Mouse (Mus musculus): Measurements from ENCODE around the gene Gkn2.

Gkn2 gene

DNA sequence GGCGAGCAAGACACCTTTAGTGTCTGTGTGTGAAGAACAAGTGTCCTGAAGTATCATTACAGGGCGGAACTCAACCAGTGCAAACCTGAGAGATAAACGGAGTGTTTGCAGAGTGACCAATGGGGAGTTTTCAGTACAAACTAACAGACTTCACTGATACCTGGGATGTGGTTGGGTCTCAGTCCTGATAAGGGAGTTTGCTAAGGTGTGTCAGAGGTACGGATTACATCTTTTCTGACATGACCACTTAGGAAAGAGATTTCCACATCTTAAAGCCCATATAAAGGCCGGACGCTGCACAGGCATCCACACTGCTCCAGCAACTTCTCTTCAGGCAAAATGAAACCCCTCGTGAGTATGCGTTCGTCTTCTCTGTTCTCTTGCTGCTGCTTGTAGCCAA is at the start of gene Gkn2:
Gene Gkn2, plus strand, starts transcription at position 301 of the 400 bp plus-strand sequence.
- DNase-seq (ENCODE audit: low read depth, low spot score): no peak

DNA sequence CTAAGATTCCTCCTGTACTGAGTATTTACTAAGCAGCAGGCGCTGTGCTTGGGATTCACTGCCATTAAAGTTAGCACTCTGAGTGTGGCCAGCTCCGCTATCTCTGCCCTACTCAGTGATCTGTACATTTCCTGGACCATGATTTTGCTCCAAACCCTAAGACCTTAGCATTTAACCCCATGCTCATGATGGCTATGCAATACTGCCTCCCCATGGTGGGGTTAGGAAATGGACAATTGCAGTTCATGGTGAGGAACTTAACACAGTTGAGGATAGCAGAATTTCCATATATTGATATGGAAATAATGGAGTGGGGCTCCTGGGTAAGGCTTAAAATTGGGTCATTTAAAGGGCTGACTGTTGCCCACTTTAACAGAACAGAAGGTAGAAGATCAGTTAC is 49.8 kb upstream of the Gkn2 start:
- DNase-seq (ENCODE audit: low read depth, low spot score): no peak

DNA sequence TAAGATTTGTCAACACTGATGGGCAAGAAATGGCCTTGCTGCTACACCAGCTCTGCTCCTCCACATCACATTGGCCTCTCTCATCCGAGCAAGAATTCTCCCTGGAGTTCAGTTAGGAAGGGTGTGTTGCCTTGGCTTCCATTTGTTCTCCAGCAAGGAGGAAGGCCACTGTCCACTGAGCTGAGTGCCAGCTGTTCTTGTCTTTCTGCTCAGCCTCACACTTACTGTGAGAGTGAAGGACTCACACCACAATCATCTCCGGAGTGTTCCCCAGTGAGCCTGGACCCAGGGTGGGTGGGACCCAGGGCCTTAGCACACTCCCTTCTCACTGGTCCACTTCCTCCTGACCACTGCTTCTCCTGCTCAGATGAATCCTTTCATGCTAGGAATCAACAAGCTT is 46.2 kb upstream of the Gkn2 start:
- DNase-seq (ENCODE audit: low read depth, low spot score): no peak

DNA sequence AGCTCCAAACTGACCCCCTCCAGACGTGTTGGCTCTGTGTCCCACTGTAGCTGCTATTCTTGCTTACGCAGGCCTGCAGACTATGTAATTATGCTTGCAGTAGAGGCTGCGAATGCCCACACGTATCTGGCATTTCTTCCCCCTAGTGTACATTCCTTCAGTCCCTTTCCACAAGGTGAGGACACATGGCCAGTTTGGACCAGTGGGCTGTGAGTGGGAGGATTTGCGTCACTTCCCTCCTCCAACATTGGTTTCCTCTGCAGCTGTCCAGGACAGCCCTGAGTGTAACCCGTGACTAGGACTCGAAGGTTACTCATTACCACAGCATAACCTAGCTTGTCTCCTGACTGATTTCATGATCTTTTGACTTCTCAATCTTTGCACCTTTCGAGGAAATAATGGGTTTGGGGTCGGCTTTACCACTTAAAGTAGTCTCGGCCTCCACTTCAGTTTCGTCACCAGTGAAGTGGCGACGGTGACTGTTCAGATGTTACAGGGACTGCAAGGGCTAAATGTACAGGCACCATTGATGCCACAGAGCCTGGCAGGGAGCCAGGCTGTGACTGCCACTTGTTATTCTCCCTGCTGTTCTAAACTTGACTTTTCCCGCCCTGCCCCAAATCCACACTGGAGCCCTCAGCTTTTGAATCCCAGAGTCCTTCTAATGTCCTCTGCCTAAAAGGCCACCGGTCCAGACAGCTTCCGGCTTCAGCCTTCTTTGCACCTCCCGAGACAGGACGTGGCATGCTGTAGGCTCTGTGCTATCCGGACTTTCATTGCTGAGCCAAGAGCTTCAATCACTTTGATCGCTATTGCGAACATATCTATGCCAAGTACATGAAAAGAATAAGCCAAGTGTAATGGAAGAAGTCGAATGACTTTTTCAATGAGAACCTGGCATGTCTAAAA is 44.6 kb upstream of the Gkn2 start:
- no peak for DNase-seq (ENCODE audit: low read depth, low spot score)

DNA sequence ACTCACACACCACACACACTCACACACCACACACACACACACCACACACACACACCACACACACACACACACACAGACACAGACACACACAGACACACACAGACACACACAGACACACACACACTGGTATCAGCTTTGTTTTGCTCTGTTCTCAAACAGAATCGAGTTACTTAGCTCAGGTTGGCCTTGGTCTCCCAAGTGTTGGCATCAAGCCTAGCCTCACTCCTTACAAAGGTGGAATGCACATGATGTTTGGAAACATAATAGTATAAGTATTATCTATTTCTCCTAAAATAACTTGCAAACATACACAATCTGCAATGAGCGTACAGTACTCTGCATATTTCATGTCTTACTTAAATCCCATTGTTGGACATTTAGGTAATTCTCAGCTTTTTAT is 40.8 kb upstream of the Gkn2 start:
- DNase-seq (ENCODE audit: low read depth, low spot score): no peak

DNA sequence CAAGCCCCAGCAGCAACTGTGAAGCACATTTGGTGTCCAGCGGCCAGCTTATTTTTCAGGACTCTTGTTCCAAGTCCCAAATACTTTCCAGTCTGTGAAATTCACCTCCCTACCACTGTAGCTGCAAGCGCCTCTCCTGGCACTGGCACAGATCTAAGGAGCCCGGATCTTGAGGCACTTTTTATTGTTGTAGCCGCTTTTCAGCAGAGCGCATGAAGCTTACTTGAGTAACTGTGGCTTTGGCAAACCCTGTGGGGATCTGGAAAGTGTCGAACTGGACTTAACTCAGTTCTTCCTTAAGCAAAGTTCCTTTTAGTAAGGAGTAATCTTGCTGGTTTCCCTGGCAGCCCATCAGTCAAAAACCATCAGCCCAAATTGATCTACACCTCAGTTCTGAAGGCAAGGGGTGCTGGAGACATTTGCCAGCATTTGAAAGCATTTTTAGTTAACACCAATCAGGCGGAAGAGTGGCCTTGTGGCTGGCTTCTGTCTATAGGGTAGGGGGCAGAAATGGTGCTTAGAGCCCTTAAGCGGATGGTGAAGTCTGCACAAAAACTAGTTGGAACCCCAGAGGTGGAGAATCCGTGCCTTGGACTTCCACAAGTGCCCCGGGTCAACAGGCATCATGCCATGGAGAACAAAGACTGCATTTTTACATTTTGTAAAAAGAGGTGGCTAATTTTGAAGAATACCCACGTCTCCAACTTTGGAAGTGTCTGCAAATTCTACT is 38.6 kb upstream of the Gkn2 start:
- no peak for DNase-seq (ENCODE audit: low read depth, low spot score)

DNA sequence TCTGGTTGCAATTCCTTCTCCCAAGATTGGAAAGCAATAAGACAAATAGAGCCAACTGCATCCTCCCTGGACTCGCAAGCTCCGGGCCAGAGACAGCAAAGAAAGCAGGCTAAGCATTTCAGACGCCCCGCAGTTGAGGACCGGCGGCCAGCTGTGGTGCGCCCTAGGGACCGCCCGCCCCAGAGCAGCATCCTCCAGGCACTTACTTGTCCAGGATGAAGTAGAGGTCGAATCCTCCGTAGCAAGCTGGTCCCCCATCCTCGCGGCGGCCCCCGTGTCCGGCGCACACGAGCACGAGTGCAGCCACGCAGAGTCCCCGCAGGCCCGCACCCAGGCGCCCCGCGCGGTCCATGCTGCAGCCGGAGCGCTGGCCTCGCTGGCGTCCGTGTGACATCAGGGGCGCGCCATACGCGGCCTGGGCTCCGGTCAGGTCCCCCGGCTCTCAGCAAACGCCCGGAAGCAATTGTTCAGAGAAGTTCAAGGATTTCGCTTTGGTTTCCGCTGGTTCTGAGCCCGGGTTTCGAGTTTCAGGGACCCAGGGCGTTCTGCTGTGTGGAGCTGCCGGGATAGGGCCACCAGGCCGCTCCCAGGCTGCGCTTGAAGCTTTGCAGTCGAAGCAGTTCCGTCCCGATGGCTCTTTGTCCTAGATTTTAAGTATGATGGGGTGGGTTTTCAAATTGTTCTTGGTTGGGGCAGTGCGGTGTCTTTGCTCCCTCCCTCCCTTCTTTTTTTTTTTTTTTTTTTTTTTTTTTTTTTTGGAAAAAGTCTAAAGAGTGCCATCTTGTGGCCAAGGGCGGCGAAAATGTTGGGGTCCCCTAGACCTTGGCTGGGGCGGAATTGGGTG is 37.8 kb upstream of the Gkn2 start, which contains the start of gene Antxr1:
Gene Antxr1, minus strand, starts transcription at position 731 of the 844 bp plus-strand sequence.
- DNase-seq (ENCODE audit: low read depth, low spot score): peak; percentile 31

DNA sequence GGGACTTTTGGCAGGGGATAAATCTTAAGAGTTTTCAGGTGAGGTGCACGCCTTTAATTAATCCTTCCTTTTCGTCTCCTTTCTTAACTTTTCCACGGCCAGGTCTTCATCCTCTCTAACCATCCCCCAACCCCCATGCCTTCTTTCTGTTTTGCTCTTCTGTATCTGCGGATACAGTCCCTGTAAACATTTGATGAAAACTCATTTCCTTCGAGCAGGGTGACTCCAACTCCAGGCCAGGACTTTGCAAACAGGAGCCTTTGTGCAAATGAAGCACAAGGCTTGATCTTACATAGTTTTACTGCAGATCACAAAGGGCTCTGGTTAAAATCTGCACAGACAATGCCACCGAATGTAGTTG is 37.2 kb upstream of the Gkn2 start:
- no peak for DNase-seq (ENCODE audit: low read depth, low spot score)

DNA sequence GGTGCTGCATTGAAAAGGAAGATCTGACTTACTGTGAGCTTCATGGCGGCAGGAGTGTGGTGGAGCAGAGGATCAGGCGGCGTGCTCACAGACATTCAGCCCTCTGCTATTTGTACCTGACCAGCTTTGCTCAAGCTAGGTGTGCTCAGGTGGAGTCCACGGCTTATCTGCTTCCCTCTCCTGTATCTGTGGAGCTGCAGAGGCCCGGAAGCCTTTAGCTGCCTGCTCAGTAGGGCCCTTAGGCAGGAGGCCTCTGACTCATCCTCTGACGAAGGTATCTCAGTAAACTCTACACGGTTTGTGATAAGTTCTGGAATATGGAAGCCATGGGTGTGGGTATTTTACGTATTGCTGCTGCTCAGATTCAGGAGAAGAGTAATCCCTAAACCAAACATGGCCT is 22.3 kb upstream of the Gkn2 start, which contains the start of gene Gkn1:
Gene Gkn1, minus strand, starts transcription at position 114 of the 400 bp plus-strand sequence.
- no peak for DNase-seq (ENCODE audit: low read depth, low spot score)

DNA sequence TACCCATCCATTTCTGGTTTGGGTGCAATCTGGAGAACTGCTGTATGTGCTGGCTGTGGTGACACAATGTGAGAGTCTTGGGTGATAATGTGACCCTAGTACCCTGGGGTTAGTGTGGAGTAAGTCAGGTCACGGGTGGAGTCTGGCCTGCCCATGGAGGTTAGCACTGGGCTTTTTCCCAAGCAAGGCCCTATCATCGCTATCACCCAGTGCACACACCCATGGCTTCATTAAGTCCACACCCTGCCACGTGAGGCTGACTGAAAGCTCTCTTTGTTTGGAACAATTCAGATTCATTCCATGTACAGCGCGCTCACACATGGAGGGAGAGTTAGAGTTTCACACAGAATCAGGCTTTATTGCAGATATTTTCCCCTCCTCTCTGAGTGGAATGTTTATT is 18.7 kb upstream of the Gkn2 start:
- no peak for DNase-seq (ENCODE audit: low read depth, low spot score)

DNA sequence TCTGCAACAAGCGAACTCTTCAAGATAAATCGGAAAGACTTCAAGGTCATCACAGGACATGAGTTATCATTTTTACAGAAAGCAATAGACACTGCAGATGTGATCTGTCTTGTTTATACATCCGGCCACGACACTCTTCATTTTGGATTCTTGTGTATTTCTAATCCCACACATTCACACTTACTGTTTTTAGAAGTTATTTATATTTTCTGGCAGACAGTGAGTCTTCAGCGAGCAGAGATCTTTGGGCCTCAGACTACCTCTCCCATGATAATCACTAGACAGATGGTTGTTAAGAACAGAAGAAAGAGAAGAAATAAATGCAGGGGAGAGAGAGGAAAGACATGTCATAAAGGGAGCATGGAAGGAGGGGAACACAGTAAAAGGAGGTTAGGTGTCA is 3.9 kb upstream of the Gkn2 start:
- no peak for DNase-seq (ENCODE audit: low read depth, low spot score)

DNA sequence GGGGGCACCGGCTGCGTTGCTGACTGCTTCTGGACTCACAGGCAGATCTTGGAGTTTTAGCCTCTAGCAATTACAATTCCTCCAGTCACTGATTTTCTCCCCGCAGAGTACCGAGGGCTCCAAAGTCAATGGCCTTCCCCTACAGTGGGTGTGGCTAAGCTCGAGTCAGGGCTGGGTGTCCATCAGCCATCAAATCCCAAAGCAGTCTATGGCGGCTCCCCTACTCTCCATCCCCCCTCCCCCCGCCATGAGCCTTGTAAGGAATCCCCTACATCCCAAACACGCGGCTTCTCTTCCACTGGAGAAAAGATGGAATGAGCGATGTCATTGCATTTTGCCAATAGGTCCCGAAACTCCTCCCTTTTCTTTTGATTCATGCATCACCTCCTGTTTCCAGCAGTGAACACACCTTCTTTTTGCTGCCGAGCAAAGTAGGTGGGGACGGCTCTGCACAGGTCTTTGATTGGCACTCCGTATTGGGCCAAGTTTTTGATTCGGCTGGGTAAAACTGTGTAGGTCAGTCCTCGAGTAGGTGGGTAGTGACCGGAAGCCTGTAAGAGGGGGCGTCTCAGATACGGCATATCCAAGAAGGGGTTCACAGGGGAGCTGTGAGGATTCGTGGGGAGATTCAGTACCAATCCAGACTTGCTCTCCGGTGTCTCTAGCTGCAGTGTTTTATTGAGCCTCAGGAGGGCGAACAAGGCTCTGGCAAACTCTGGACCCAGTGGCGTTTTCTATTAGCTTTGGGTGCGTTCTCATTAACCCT is 11.0 kb downstream of the Gkn2 start:
- peak; percentile 14 for DNase-seq (ENCODE audit: low read depth, low spot score)

DNA sequence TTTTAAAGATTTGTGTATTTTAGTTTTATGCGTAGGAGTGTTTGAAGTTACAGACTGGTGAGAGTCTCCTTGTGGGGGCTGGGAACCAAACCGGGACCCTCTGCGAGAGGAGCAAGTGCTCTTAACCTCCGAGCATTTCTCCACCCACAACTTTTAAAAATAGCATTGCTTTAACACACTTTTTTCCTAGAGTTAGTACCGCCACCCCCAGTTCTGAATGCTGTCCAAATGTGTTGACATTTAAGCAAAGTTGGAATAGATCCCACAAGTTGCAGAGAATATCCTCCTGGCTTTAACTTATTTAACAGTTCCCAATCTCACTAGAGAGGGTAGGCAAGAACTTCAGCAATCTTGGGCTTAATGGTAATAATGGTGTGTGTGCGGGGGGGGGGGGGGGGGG is 11.6 kb downstream of the Gkn2 start:
- no peak for DNase-seq (ENCODE audit: low read depth, low spot score)

DNA sequence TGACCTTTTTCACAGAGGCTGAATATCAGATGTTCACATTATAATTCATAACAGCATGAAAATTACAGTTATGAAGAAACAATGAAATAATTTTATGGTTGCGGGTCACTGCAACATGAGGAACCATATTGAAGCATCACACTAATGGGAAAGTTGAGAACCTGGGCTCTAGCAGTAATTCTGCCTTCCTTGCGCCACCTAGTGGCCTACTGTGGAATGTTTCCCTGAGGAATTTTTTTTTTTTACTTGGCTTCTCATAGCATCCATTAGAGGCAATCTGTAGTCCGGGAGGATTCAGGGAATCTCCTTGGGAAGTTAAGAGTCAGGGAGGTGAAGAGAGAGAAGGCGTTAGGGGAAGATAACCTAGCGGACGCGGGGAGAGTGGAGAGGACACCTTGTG is 13.0 kb downstream of the Gkn2 start:
- DNase-seq (ENCODE audit: low read depth, low spot score): peak; percentile 29

DNA sequence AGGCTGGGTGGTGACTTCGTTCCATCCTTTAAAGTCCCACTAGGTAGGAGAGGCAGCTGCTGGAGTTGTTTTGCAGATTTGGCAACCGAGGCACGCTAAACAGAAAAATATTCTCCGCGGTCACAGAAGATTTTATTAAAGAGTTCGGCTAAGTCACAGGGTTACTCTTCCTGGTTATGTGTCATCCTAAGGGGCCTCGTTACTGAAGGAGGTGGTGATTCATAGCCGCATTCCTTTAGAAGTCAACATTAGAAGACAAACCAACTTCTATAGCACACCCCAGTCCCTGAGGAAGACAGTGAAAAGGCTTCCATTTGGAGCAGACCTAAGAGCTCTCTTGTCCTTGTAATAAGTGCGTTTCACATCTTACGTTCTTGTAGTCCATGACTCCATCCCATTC is 13.5 kb downstream of the Gkn2 start:
- DNase-seq (ENCODE audit: low read depth, low spot score): no peak

DNA sequence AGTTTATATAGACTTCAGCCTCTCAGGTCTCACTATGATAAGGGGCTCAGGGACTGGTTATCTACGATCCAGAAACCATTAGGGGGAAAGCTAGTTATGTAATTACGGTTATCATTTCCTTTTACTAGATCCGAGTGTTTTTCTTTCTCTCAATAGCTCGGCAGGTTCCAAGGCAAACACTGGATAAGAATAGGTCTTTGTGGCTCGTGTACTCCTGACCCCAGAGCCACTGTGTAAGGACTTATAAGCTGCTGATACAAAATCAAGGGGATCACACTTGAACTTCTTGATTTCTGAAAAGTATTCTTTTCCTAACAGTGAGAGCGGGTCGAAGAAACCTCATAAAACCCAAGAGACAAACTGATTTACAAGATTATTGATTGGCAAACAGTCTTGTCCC is 15.7 kb downstream of the Gkn2 start, which contains the start of gene Gkn3:
Gene Gkn3, minus strand, starts transcription at position 59 of the 400 bp plus-strand sequence.
- no peak for DNase-seq (ENCODE audit: low read depth, low spot score)

DNA sequence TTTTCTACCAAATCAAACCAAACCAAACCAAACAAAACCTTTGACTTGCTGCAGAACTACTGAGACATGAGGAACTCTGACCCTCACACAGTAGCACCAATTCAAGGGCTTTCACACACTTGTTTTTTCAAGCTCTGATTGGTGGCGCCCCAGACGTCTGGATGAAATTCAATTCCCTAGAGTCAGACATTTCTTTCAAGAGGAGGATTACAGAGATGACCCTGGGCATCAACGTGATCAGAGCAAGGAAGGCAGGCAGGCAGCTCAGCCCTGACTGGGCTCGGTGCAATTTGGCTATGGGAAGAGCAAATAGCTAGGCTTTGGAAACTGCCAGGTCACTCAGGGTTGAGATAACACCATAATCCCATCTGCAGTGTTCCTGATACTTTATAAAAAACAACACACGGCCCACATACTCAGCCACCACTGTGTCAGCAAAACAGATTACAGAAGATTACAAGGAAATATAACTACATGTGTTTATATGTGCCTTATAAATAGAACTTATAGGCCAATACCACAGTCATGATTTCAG is 16.4 kb downstream of the Gkn2 start:
- no peak for DNase-seq (ENCODE audit: low read depth, low spot score)

DNA sequence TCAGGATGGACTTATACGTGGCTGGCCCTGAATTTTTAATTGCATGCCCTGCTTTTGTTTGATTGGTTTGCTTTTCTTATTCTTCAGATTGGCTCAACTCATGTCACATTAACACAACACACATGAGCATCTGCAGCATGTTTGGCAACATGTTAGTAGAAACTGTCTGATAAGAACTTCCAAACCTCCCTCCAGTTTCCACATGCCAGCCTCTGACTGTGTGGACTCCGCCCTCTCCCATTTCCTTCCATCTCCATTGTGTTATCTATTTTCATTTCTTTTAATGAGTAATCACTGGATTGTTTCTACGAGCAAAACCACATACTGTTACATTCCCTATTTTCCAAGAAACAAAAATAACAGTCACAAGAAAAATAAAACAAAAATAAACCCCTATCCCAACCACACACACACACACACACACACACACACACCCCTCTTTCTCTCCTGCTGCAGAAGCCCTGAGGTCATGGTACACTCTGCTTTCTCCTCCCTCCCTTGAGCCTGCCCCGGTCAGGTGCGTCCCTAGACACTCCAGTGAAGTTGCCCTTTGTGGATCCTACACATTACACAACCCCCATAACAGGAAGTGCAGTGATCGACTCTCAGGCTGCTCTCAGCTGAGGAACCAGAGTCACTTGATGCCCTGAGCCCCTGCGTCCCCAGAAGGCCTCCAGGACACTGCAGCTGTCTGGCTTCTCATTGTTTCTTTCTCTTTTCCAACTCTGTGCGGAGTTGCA is 20.5 kb downstream of the Gkn2 start:
- DNase-seq (ENCODE audit: low read depth, low spot score): no peak

DNA sequence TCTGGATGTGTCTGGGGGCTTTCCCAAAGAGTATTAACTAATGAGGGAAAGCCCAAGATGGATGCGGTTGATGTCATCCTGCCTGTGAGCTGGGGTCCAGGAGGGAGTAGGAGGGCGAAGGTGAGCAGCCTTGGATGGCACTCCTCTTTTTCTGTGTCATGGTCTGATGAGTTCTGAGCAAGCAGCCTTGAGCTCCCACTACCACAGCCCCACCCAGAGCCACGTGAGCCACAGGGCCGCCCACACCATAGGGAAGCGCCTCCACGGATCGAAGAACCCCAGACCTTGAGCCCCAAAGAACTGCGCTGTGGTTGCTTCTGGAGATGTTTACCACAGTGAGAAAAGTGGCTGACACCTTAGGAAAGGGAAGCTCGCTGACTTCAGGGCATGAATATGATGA is 21.6 kb downstream of the Gkn2 start:
- no peak for DNase-seq (ENCODE audit: low read depth, low spot score)

DNA sequence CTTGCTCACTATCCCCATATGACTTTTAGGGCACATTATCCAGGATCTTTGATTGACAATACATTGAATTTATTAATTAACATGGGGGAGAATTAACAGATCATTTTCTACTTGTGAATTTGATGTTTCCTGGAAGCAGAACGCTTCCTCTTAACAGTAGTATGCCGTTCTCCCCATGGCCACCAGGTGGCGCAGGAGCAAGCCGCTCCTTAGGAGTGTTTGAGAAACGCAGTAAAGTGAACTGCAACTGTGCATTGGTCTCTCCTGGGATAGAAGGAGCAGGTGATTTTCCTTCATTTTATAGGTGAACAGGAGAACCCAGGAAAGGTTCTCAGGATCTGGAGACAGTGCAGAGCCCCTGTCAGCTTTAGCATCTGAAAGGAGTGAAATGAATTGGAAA is 26.0 kb downstream of the Gkn2 start:
- DNase-seq (ENCODE audit: low read depth, low spot score): peak; percentile 22

Measured in WW6 (cell line).